Mouse (Mus musculus) midbrain, embryonic 11.5 days (tissue): ENCODE results near the gene Pcif1. TPM values are rescaled to one million over a fixed set of nuclear protein-coding genes. Genes with fewer than 3 reads are reported as not detected.

ENCODE experiments used
- ATAC-seq: fragments of 200-750 bp; cut with Nextera tagmentation; 2 replicates; pipeline ENCODE4 v1.8.0; 2017; ENCODE audit warnings: moderate TSS enrichment, moderate library complexity; ENCODE audit not compliant: low FRiP score
- DNase-seq: peaks from one replicate; pipeline ENCODE4 v3.0.0; 2015; ENCODE audit warnings: low spot score; ENCODE audit errors: missing footprints
- H3K27ac ChIP-seq: fragments of 300-500 bp; sonication (generic); 2 replicates; pipeline ENCODE4 v1.5.1; 2014; ENCODE audit warnings: low read depth, low read length
- H3K27me3 ChIP-seq: fragments of 300-500 bp; sonication (generic); 2 replicates; pipeline ENCODE4 v1.6.1; 2014; ENCODE audit warnings: mild to moderate bottlenecking, low read length, moderate library complexity, mixed read lengths; ENCODE audit not compliant: control insufficient read depth, insufficient read depth
- H3K36me3 ChIP-seq: fragments of 300-500 bp; sonication (generic); 2 replicates; pipeline ENCODE4 v1.6.1; 2014; ENCODE audit warnings: mild to moderate bottlenecking, low read length, moderate library complexity, mixed read lengths; ENCODE audit not compliant: control insufficient read depth, insufficient read depth
- H3K4me1 ChIP-seq: fragments of 300-500 bp; sonication (generic); 2 replicates; pipeline ENCODE4 v1.6.1; 2014; ENCODE audit warnings: low read length; ENCODE audit not compliant: control insufficient read depth, insufficient read depth
- H3K4me2 ChIP-seq: fragments of 300-500 bp; sonication (generic); 2 replicates; pipeline ENCODE4 v1.6.1; 2014; ENCODE audit warnings: mild to moderate bottlenecking, moderate library complexity
- H3K4me3 ChIP-seq: fragments of 300-500 bp; sonication (generic); 2 replicates; pipeline ENCODE4 v1.5.1; 2014; ENCODE audit warnings: low read depth, low read length
- H3K9ac ChIP-seq: fragments of 300-500 bp; sonication (generic); 2 replicates; pipeline ENCODE4 v1.6.1; 2014; ENCODE audit warnings: low read length
- H3K9me3 ChIP-seq: fragments of 300-500 bp; sonication (generic); 2 replicates; pipeline ENCODE4 v1.6.1; 2016; ENCODE audit warnings: low read length; ENCODE audit not compliant: control insufficient read depth
- WGBS: fragments of 180-500 bp; shearing (Covaris S2); extraction: QIAGEN DNeasy Blood & Tissue Kit; methylation state at CpG from one replicate; pipeline ENCODE4 v1.1.7; 2014; 5-methylcytosine and 5-hydroxymethylcytosine counted together
- polyA plus RNA-seq: library from polyadenylated mRNA; unstranded; fragments of >200 nt; fragmentation: Nextera tagmentation; extraction: Ambion mirVana; gene quantifications from 2 replicates; pipeline ENCODE4 v1.2.1, GENCODE M21; 2014

Pcif1 gene
- polyA plus RNA-seq, 1 experiment from 2014 or later, result 65.7 TPM

DNA sequence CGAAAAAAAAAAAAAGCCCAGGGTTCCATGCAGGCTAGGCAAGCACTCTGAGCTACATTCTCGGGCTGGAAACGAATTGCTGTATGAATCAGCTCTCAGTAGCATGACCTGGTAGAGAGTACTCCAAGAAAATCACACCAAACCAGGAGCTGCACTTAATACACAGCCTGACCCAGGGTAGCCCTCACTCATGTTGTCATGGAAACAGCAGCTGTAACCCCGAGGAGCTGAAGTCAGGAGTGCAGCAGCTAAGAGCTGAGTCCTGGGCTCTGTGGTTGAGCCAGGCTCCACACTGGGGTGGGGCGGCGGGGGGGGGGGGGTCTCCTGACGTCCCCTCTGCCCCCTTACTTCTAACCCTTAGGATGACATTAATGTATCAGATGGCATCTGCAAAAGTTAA is 42.9 kb downstream of the Pcif1 start:
- Histone ChIP-seq H3K4me2 (no peak overlapping the region), H3K4me3 (no peak overlapping the region), H3K36me3 (peaks cover 4% of the 10 kb centered on the region; the same call in 1 of the 2 replicates), H3K9ac (no peak overlapping the region; the same call in 1 of the 2 replicates), H3K4me1 (peaks cover 5% of the 10 kb centered on the region), H3K9me3 (no peaks in the 10 kb centered on the region), H3K27me3 (no peaks in the 10 kb centered on the region), H3K27ac (no peak overlapping the region)
- DNase-seq (no peak), ATAC-seq (0 out of 2 replicates have a peak, but pooled peaks have one; percentile 55)
- WGBS, result 65% methylated on average over 7 of the region's 7 CpGs

DNA sequence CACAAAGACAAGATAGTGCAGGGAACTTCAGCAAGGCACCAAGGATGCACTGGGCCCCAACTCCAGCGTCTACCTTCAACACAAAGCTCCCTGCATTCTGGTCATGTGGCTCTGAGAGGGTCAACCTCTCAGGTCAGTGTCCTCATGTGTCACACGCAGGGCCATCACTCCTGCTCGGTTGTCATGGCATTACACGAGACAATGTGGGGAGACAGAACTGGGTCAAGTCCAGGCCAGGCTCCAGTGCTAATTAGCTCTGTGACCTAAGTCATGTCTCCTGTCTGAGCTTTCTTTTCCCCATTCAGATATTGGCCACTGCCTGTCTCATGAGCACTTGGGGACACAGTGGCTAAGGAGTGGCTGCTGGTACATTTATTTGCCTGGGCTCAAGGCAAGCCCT is 44.2 kb downstream of the Pcif1 start:
- Histone ChIP-seq H3K4me1 (peaks cover 5% of the 10 kb centered on the region), H3K27ac (no peak overlapping the region), H3K9ac (no peak overlapping the region), H3K4me3 (no peak overlapping the region), H3K36me3 (peaks cover 4% of the 10 kb centered on the region; the same call in 1 of the 2 replicates), H3K9me3 (no peaks in the 10 kb centered on the region), H3K4me2 (no peak overlapping the region), H3K27me3 (no peaks in the 10 kb centered on the region)
- 65% methylated on average over 4 of the region's 4 CpGs for WGBS
- no peak for ATAC-seq
- DNase-seq, result no peak

DNA sequence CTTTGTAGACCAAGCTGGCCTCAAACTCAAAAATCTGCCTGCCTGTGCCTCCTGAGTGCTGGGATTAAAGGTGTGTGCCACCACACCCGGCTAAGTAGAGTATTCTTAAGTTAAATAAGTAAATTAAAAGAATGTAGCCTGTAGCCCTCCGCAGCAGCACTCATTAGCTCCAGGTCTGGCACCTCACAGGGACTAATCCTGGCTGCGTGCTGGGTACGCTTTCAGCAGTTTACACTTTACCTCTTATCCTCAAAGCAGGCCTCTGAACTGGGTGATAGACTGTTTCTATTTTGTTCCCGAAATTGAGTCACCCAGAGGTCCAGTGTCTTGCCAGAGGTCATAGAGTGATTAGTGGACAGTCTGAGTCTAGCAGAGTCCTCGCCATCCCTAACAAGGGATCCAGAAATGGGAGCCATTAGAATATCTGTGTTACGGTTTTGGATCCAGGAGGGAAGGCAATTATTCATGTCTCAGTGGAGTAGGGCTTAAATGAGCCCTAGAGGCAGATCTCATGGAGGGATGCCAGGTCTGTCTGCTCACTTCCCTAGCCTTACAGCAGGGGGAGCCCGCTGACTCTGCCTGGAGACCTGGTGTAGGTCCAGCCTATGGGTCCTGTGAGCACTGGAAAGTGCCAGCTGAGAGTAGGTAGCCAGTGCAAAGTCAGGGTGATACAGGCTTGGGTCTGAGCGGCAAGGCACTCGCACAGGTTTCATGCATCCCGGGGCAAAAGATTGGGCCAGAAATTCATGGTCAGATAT is 45.2 kb downstream of the Pcif1 start:
- Histone ChIP-seq H3K4me2 (no peak overlapping the region), H3K27me3 (no peaks in the 10 kb centered on the region), H3K27ac (no peak overlapping the region), H3K9ac (no peak overlapping the region), H3K4me3 (no peak overlapping the region), H3K4me1 (peaks cover 5% of the 10 kb centered on the region), H3K9me3 (no peaks in the 10 kb centered on the region), H3K36me3 (peaks cover 4% of the 10 kb centered on the region; the same call in 1 of the 2 replicates)
- ATAC-seq (peak; percentile 68), DNase-seq (peak; percentile 93)
- WGBS, result 39% methylated on average over 11 of the region's 11 CpGs

DNA sequence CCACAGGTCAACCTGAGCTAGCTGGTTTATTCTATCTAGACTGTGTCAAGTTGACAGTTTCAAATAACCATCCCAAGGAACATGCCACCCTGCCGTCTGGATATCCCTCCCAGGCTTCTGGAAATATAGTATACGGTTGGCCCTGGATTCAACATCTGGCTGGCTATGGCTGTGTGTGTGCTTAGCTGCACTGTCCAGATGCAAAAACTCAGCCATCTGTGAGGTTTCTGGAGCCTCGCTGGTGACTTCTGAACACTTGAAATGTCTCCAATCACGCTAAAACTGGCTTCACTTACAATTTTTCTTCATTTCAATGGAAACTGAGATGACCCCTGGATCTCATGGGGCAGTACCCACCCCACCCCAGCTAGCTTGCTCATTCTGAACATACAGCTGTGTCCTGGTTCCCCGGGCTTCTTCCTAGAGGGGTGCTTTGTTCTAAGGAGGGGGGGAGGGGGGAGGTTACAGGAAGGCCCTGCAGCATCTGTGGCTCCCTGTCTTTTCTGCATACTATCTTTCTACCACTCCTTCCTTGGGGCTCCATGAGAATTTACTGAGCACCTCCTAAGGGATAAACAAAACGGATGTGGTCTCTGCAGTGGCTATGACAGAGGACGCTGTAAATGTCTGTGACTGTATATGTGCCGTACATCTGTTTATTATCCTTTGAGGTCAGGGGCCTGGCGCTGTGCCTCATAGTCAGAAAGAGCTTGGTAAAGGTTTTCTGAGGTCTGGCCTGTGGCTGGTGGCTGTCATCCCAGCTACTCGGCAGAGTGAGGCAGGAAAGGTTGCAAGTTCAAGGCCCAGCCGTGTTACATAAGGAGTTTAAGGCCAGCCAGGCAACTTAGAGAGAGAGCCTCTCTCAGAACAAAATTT is 51.8 kb downstream of the Pcif1 start:
- Histone ChIP-seq H3K36me3 (no peaks in the 10 kb centered on the region), H3K27ac (no peak overlapping the region), H3K9me3 (no peaks in the 10 kb centered on the region), H3K27me3 (no peaks in the 10 kb centered on the region; the same call in 1 of the 2 replicates), H3K4me1 (no peaks in the 10 kb centered on the region), H3K9ac (no peak overlapping the region), H3K4me2 (no peak overlapping the region), H3K4me3 (no peak overlapping the region)
- DNase-seq, result no peak
- ATAC-seq, result no peak
- 66% methylated on average over 11 of the region's 11 CpGs for WGBS

DNA sequence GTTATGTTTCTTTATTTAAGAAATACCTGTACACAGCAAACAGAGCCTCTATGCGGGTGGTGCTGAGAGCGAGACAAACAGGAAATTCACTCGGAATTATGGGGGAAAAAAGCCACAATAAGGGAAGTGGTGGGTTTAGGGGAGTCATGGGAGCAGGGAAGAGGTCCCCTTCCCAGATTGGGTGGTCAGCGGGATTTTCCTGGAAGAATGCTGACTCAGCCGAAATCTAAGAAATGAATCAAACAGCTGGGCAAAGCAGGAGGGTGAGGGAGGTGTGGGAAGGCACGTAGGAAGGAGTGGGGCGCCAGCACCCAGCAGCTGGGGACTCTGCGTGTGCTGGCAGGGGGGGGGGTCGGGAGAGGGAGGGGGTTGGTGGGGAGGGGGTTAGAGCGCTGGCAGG is 54.4 kb downstream of the Pcif1 start:
- Histone ChIP-seq H3K4me1 (peaks cover 3% of the 10 kb centered on the region; the same call in 1 of the 2 replicates), H3K36me3 (no peaks in the 10 kb centered on the region), H3K27me3 (peaks cover 9% of the 10 kb centered on the region), H3K27ac (no peak overlapping the region), H3K4me3 (no peak overlapping the region), H3K4me2 (no peak overlapping the region), H3K9ac (no peak overlapping the region), H3K9me3 (no peaks in the 10 kb centered on the region)
- WGBS, result 55% methylated on average over 9 of the region's 10 CpGs
- ATAC-seq (no peak), DNase-seq (no peak)

DNA sequence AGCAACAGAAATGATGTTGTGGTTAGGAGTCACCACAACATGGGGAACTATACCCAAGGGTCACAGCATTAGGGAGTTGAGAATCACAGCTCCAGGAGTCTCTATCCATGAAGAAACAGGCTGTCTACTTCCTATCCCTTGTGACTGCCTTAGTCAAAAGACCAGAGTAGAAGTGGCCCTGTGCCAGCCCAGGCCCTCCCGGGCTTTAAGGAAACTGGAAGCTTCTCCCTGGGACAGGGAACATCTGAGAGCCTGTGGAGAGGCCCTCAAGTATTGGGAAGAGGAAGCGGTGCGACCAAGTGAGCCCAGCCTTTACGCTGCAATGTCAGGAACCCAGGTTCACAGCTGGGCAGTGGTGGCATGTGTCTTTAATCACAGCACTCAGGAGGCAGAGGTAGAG is 56.9 kb downstream of the Pcif1 start:
- Histone ChIP-seq H3K9me3 (no peaks in the 10 kb centered on the region), H3K4me2 (no peak overlapping the region), H3K9ac (no peak overlapping the region), H3K4me3 (no peak overlapping the region), H3K27me3 (peaks cover 24% of the 10 kb centered on the region), H3K27ac (no peak overlapping the region), H3K4me1 (peaks cover 15% of the 10 kb centered on the region), H3K36me3 (no peaks in the 10 kb centered on the region)
- ATAC-seq (no peak), DNase-seq (no peak)
- 81% methylated on average over 4 of the region's 4 CpGs for WGBS

DNA sequence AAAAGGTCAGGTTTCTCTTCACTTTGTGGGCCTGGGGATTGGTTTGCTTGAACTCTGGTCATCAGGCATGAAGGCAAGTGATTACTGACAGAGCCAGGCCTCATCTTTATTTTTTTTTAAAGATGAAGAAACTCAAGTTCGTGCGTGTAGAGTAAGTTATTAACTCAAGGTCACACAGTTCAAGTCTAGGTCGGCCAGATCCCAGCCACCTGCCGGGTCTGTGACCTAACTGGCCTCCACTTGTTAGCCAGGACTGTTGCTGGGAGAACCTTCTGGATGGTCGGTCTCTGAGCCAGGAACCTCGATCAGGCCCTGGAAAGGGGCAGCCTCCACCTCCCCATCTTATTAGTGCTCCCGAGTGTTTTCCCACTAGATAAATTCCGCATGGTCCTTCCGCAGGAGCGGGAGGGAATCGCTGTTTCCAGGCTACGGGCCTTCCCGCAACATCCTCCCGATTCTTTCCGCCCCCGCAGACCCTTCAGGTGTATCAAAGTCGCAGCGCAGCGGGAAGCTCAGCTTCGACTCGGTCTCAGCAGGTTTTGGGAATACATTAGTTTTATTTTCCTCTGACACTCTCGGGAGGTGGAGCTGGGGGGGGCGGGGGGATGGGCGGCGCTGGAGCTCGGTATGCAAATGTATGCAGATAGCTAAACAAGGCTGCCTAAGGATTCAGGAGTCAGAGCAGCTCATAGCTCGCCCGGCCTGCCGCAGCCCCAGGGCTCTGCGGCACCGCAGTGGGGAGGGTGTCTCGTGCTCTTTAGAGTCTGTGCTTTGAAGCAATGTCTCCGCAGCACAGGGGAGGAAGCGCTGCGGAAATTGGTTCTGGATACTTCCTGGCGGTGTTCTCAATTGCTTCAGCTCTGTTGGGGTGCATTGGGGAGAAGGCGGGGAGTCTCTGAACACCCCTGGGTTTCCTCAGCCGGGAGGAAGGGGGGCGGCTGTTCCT is 59.3 kb downstream of the Pcif1 start:
- Histone ChIP-seq H3K4me1 (peaks cover 18% of the 10 kb centered on the region), H3K4me3 (peak overlapping the region; percentile 11), H3K4me2 (peak overlapping the region; percentile 53), H3K27ac (no peak overlapping the region), H3K27me3 (peaks cover 24% of the 10 kb centered on the region), H3K9ac (peak overlapping the region; percentile 6; the same call in 1 of the 2 replicates), H3K36me3 (no peaks in the 10 kb centered on the region), H3K9me3 (no peaks in the 10 kb centered on the region)
- DNase-seq (peak; percentile 93), ATAC-seq (peak; percentile 81)
- WGBS, result 4% methylated on average over 39 of the region's 39 CpGs

DNA sequence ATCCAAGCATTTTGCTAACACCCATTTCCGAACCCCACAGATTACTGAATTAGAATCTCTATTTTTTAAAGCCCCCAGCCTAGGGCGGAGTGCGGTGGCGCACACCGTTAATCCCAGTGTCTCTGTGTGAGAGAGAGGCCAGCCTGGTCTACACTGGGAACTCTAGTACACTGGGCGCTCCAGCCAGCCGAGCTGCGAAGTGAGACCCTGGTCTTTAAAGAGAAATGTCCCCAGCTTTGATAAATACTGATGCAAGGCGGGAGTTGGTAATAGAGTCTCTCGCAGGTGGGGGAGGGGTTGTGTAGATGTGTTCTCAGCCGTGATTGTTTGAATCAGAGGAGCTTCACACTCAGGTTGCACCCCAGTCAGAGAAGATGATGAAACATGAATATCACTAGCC is 60.0 kb downstream of the Pcif1 start:
- no peaks in the 10 kb centered on the region for H3K9me3 ChIP-seq
- H3K27ac ChIP-seq, result no peak overlapping the region
- H3K4me1 ChIP-seq, result peaks cover 18% of the 10 kb centered on the region
- peak overlapping the region; percentile 1; the same call in 1 of the 2 replicates for H3K9ac ChIP-seq
- H3K4me2 ChIP-seq, result peak overlapping the region; percentile 53
- DNase-seq (peak; percentile 91), ATAC-seq (peak; percentile 62; the same call in 1 of the 2 replicates)
- WGBS, result 3% methylated on average over 11 of the region's 11 CpGs
- H3K36me3 ChIP-seq, result no peaks in the 10 kb centered on the region
- H3K27me3 ChIP-seq, result peaks cover 24% of the 10 kb centered on the region
- H3K4me3 ChIP-seq, result peak overlapping the region; percentile 11; the same call in 1 of the 2 replicates
